In the genomic region with DNA sequence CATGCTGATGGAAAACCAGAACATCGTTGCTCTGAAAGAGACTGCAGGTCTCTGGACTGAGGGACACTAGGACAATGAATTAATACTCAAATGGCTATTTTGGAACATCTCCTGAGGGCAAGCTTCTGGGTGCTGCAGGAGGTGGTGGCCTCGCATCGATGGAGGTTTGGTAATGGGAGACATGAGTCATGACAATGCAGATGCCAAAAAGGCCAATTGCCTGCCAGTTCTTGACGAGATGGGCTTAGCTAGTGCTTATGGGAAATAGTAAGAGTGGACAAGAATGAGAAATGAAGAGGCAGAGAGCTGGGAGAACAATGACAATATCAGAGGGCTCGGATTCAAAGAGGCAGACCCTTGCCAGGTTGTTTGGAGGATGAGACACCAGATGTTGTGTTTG, we compare ENCODE assay signal across 15 mouse cellular contexts. TPM values are rescaled to one million over a fixed set of nuclear protein-coding genes. Genes with fewer than 3 reads are reported as not detected.
DNase-seq lines count a peak whose midpoint lies in the region; ATAC-seq and TF ChIP-seq lines count a peak whose summit lies in the region.
"Had no signal": no experiment of that assay in that cellular context is flagged by ENCODE, and none has a peak within 500 bp of the region (broad histone marks: within the 10 kb centered on the region; RNA-seq: fewer than 3 reads in every experiment).

No protein-coding gene starts in this region.

- H3K4me3 ChIP-seq in lung, embryonic 16.5 days (ENCODE audit: low read length), result no peak overlapping the region
- no peak overlapping the region for H3K4me3 ChIP-seq in left cerebral cortex, adult 2 months
- H3K4me3 ChIP-seq: embryonic facial prominence, embryonic 13.5 days; hindbrain, embryonic 10.5 days; myocyte had no signal

- DNase-seq in adrenal gland, postnatal 10 days, result peak; percentile 23
- DNase-seq in adrenal gland, postnatal 4 days (ENCODE audit: low spot score in 2 of 2), result no peak
- DNase-seq in 3134 (ENCODE audit: extremely low read depth, insufficient read length, low spot score), result peak; percentile 42
- DNase-seq in gastrocnemius, postnatal 14 days, result peak; percentile 33
- DNase-seq in left cerebral cortex, adult 2 months (ENCODE audit: extremely low spot score in 1 of 2, low spot score in 2 of 2), result no peak
- no peak for DNase-seq in yolk sac, embryonic 10.5 days (ENCODE audit: low spot score)
- no peak for DNase-seq in left cerebral cortex, adult 18-20 months (ENCODE audit: low spot score in 2 of 2)
- DNase-seq: B cell, adult 2 months; cerebellum, adult 9-10 months; kidney, adult 8-10 months had no signal

- peaks cover 78% of the 10 kb centered on the region for H3K4me1 ChIP-seq in lung, embryonic 16.5 days (replicated peaks; ENCODE audit: control insufficient read depth, insufficient read depth, low read length)

- H3K36me3 ChIP-seq in lung, embryonic 16.5 days (ENCODE audit: control insufficient read depth, insufficient read depth, low read length), result no peaks in the 10 kb centered on the region
- H3K36me3 ChIP-seq: embryonic facial prominence, embryonic 13.5 days; hindbrain, embryonic 10.5 days had no signal

- H3K27me3 ChIP-seq in lung, embryonic 16.5 days (ENCODE audit: control insufficient read depth, insufficient read depth, low read depth, low read length), result no peaks in the 10 kb centered on the region
- H3K27me3 ChIP-seq: embryonic facial prominence, embryonic 13.5 days had no signal

- peak overlapping the region; percentile 83 for H3K27ac ChIP-seq in lung, embryonic 16.5 days (ENCODE audit: low read length)
- no peak overlapping the region for H3K27ac ChIP-seq in left cerebral cortex, adult 2 months
- H3K27ac ChIP-seq: embryonic facial prominence, embryonic 13.5 days; hindbrain, embryonic 10.5 days had no signal

- no peak for ATAC-seq in lung, embryonic 16.5 days (ENCODE audit: low read depth)

- intact Hi-C loops in gastrocnemius, postnatal 14 days (cut with DNase I; ENCODE audit: low total_unique reads), result no loop called here
- intact Hi-C loops in left cerebral cortex, adult 2 months (cut with DNase I), result loop anchor here (10.0 kb wide), 1 partner anchor 111 kb away; no protein-coding TSS in a partner anchor

- no peak overlapping the region for H3K4me2 ChIP-seq in lung, embryonic 16.5 days (ENCODE audit: low read depth, low read length)
- H3K4me2 ChIP-seq: embryonic facial prominence, embryonic 13.5 days had no signal

- H3K9me3 ChIP-seq in lung, embryonic 16.5 days (ENCODE audit: control insufficient read depth, low read length), result no peaks in the 10 kb centered on the region
- H3K9me3 ChIP-seq: embryonic facial prominence, embryonic 13.5 days; hindbrain, embryonic 10.5 days had no signal

- H3K9ac ChIP-seq in lung, embryonic 16.5 days (ENCODE audit: low read length), result no peak overlapping the region
- H3K9ac ChIP-seq: embryonic facial prominence, embryonic 13.5 days had no signal

- TF ChIP-seq CTCF in left cerebral cortex, adult 2 months (IDR thresholded peaks at IDR 0.05), result no peak

- 47% methylated on average over 5 of the region's 5 CpGs for WGBS in lung, embryonic 16.5 days

RNA-seq across cellular contexts. Expression of a gene that starts 38.0 kb away (rescaled TPM):
- total RNA-seq in adrenal gland, postnatal 10 days (2021), result not detected
- total RNA-seq in adrenal gland, postnatal 4 days (2021), result not detected
- not detected for total RNA-seq in gastrocnemius, postnatal 14 days (2021)
- polyA plus RNA-seq in lung, embryonic 16.5 days (2015; fragmentation: Nextera tagmentation; extraction: Ambion mirVana), result 0.31 and 0.41 TPM in 2 replicates
- total RNA-seq in left cerebral cortex, adult 2 months (2021), result not detected
- total RNA-seq in left cerebral cortex, adult 18-20 months (2021), result not detected
- total RNA-seq: megakaryocyte progenitor cell, adult 5-6 weeks had no signal
- polyA plus RNA-seq: embryonic facial prominence, embryonic 13.5 days; hindbrain, embryonic 10.5 days; myocyte had no signal

Comparison
In these comparisons a context has a peak if more than half of its experiments do, and no peak if none do; other contexts are left out.
1. DNase-seq: peak in adrenal gland, postnatal 10 days (single experiment), 3134 (single experiment) and gastrocnemius, postnatal 14 days (single experiment); none in adrenal gland, postnatal 4 days (0 of 2), left cerebral cortex, adult 2 months (0 of 2), yolk sac, embryonic 10.5 days (single experiment) and left cerebral cortex, adult 18-20 months (0 of 2).